Mouse (Mus musculus) liver, embryonic 14.5 days (tissue): ENCODE measurements around the gene Galm.

Experiments used
- CTCF ChIP-seq: IDR thresholded peaks from 2 replicates; pipeline ENCODE4 v1.5.1; 2016; ENCODE audit warnings: antibody characterized with exemption, low read depth, control low read depth
- EP300 ChIP-seq: IDR thresholded peaks from 2 replicates; pipeline ENCODE4 v1.6.1; 2016; ENCODE audit warnings: antibody characterized with exemption, low read depth

GRCm38 (mm10) chr17:80132502-80132901 lies 5.2 kb downstream of the Galm start:
- no peak for TF ChIP-seq EP300
- TF ChIP-seq CTCF, result no peak
